In genomic region chr1:156987576-156987975, GRCm38 (mm10) we compare ENCODE assay signal across 18 mouse cellular contexts. TPM values are rescaled to one million over a fixed set of nuclear protein-coding genes. Genes with fewer than 3 reads are reported as not detected.
DNase-seq lines count a peak whose midpoint lies in the region; ATAC-seq and TF ChIP-seq lines count a peak whose summit lies in the region.
"Had no signal": no experiment of that assay in that cellular context is flagged by ENCODE, and none has a peak within 500 bp of the region (broad histone marks: within the 10 kb centered on the region; RNA-seq: fewer than 3 reads in every experiment).

No protein-coding gene starts in this region.

- ATAC-seq in heart, embryonic 13.5 days (ENCODE audit: extremely low read depth, insufficient number of reproducible peaks, low FRiP score, low TSS enrichment) = no peak
- ATAC-seq in liver, embryonic 11.5 days (replicated peaks; ENCODE audit: low FRiP score) = peak; percentile 63
- no peak for ATAC-seq in intestine, embryonic 15.5 days
- ATAC-seq: forebrain, embryonic 15.5 days; hindbrain, embryonic 16.5 days; intestine, postnatal 0 days had no signal

- H3K9ac ChIP-seq in heart, embryonic 13.5 days = no peak overlapping the region
- H3K9ac ChIP-seq in CH12.LX (ENCODE audit: insufficient read depth, low read depth) = peak overlapping the region; percentile 23; the same call in 1 of the 2 replicates
- H3K9ac ChIP-seq in liver, embryonic 11.5 days (ENCODE audit: low read depth, low read length) = no peak overlapping the region
- no peak overlapping the region for H3K9ac ChIP-seq in intestine, embryonic 15.5 days
- H3K9ac ChIP-seq: forebrain, embryonic 15.5 days; kidney, embryonic 15.5 days had no signal

- intact Hi-C loops in heart, postnatal 36 days (cut with DNase I) = no loop called here

- TF ChIP-seq CTCF in CH12.LX (conservative IDR thresholded peaks at IDR 0.05 in 1 of 2, IDR thresholded peaks at IDR 0.05 in 1 of 2; ENCODE audit: low read depth in 2 of 2, low read length in 2 of 2) = no peak

- dilution Hi-C loops in CH12.LX (cut with MboI; ENCODE audit: extremely low pct_ligation_motif_present, extremely low pct_unique_long_range_greater_than_20kb, low sequenced_read_pairs) = no loop called here

- H3K4me2 ChIP-seq in heart, embryonic 13.5 days = no peak overlapping the region
- no peak overlapping the region for H3K4me2 ChIP-seq in CH12.LX (ENCODE audit: insufficient read depth, low read depth, poor library complexity, severe bottlenecking)
- H3K4me2 ChIP-seq in liver, embryonic 11.5 days = peak overlapping the region; percentile 28
- H3K4me2 ChIP-seq in intestine, embryonic 15.5 days (replicated peaks) = no peak overlapping the region
- H3K4me2 ChIP-seq: forebrain, embryonic 15.5 days; kidney, embryonic 15.5 days had no signal

- H3K4me3 ChIP-seq in heart, embryonic 13.5 days = no peak overlapping the region
- no peak overlapping the region for H3K4me3 ChIP-seq in CH12.LX (replicated peaks in 1 of 3; ENCODE audit: low read depth in 2 of 3, low read length in 2 of 3, poor library complexity in 1 of 3)
- no peak overlapping the region for H3K4me3 ChIP-seq in liver, embryonic 11.5 days (ENCODE audit: low read depth, low read length)
- no peak overlapping the region for H3K4me3 ChIP-seq in intestine, embryonic 15.5 days (replicated peaks)
- H3K4me3 ChIP-seq: embryonic facial prominence, embryonic 10.5 days; forebrain, embryonic 15.5 days; kidney, embryonic 15.5 days had no signal

- in situ Hi-C loops in CH12.LX (cut with MboI; ENCODE audit: low pct_ligation_motif_present, low pct_unique_long_range_greater_than_20kb, low sequenced_read_pairs) = no loop called here

- no peak for TF ChIP-seq POLR2A in CH12.LX (IDR thresholded peaks at IDR 0.05; ENCODE audit: low read depth, low read length)

- no peak for DNase-seq in heart, postnatal 36 days
- no peak for DNase-seq in CH12.LX (ENCODE audit: extremely low read depth)
- peak; percentile 35 for DNase-seq in MEL-GATA-1-ER (ENCODE audit: extremely low read depth, low read depth)
- DNase-seq in liver, embryonic 11.5 days (ENCODE audit: low spot score) = no peak
- DNase-seq in layer of hippocampus, adult 9-11 months = no peak
- no peak for DNase-seq in layer of hippocampus, adult 9-10 months (ENCODE audit: low spot score)
- DNase-seq: adrenal gland, postnatal 25 days; cerebellum, adult 18-20 months; cerebellum, postnatal 36 days; gastrocnemius, postnatal 25 days; thymus, adult 18-20 months had no signal

- no peaks in the 10 kb centered on the region; the same call in 1 of the 2 replicates for H3K79me2 ChIP-seq in CH12.LX (replicated peaks; ENCODE audit: control insufficient read depth, extremely low read depth, insufficient read depth, poor library complexity, severe bottlenecking)

- H3K9me3 ChIP-seq in heart, embryonic 13.5 days = no peaks in the 10 kb centered on the region
- H3K9me3 ChIP-seq in CH12.LX (replicated peaks; ENCODE audit: low read length) = no peaks in the 10 kb centered on the region
- H3K9me3 ChIP-seq in liver, embryonic 11.5 days (ENCODE audit: control insufficient read depth, low read length) = no peaks in the 10 kb centered on the region
- H3K9me3 ChIP-seq in intestine, embryonic 15.5 days = no peaks in the 10 kb centered on the region
- H3K9me3 ChIP-seq: embryonic facial prominence, embryonic 10.5 days; forebrain, embryonic 15.5 days; kidney, embryonic 15.5 days had no signal

- no peak for TF ChIP-seq EP300 in CH12.LX (IDR thresholded peaks at IDR 0.05; ENCODE audit: low read length)

- H3K27me3 ChIP-seq in heart, embryonic 13.5 days (replicated peaks) = no peaks in the 10 kb centered on the region
- no peaks in the 10 kb centered on the region for H3K27me3 ChIP-seq in CH12.LX (replicated peaks)
- H3K27me3 ChIP-seq in liver, embryonic 11.5 days (replicated peaks; ENCODE audit: control insufficient read depth, insufficient read depth, low read length) = no peaks in the 10 kb centered on the region
- no peaks in the 10 kb centered on the region for H3K27me3 ChIP-seq in intestine, embryonic 15.5 days (replicated peaks)
- H3K27me3 ChIP-seq: forebrain, embryonic 15.5 days; kidney, embryonic 15.5 days had no signal

- no peak for TF ChIP-seq RAD21 in CH12.LX (IDR thresholded peaks at IDR 0.05; ENCODE audit: low read depth, low read length)

- H3K36me3 ChIP-seq in heart, embryonic 13.5 days = no peaks in the 10 kb centered on the region
- no peaks in the 10 kb centered on the region for H3K36me3 ChIP-seq in CH12.LX (replicated peaks in 1 of 2; ENCODE audit: control insufficient read depth in 1 of 2, insufficient read depth in 1 of 2, low read length in 1 of 2)
- H3K36me3 ChIP-seq in liver, embryonic 11.5 days (ENCODE audit: control insufficient read depth, insufficient read depth, low read length) = no peaks in the 10 kb centered on the region
- H3K36me3 ChIP-seq in intestine, embryonic 15.5 days = no peaks in the 10 kb centered on the region
- H3K36me3 ChIP-seq: embryonic facial prominence, embryonic 10.5 days; forebrain, embryonic 15.5 days; kidney, embryonic 15.5 days had no signal

- 52% methylated on average over 3 of the region's 3 CpGs for WGBS in heart, embryonic 13.5 days
- WGBS in liver, embryonic 11.5 days = 45% methylated on average over 3 of the region's 3 CpGs
- 62% methylated on average over 3 of the region's 3 CpGs for WGBS in intestine, embryonic 15.5 days

- H3K4me1 ChIP-seq in heart, embryonic 13.5 days = peaks cover 36% of the 10 kb centered on the region
- H3K4me1 ChIP-seq in CH12.LX (ENCODE audit: control insufficient read depth in 1 of 2, insufficient read depth in 2 of 2) = peaks cover 38 to 78% of the 10 kb centered on the region in 2 experiments
- H3K4me1 ChIP-seq in liver, embryonic 11.5 days (replicated peaks; ENCODE audit: control insufficient read depth, insufficient read depth, low read length) = peaks cover 39% of the 10 kb centered on the region
- H3K4me1 ChIP-seq in intestine, embryonic 15.5 days (replicated peaks) = peaks cover 5% of the 10 kb centered on the region; the same call in 1 of the 2 replicates

- H3K27ac ChIP-seq in heart, embryonic 13.5 days (replicated peaks) = peak overlapping the region; percentile 8; the same call in 1 of the 2 replicates
- peak overlapping the region; percentile 73 for H3K27ac ChIP-seq in CH12.LX (ENCODE audit: insufficient read depth, low read depth)
- H3K27ac ChIP-seq in liver, embryonic 11.5 days (ENCODE audit: low read depth, low read length) = peak overlapping the region; percentile 62
- H3K27ac ChIP-seq in intestine, embryonic 15.5 days = no peak overlapping the region
- H3K27ac ChIP-seq: embryonic facial prominence, embryonic 10.5 days; forebrain, embryonic 15.5 days; kidney, embryonic 15.5 days had no signal

TF ChIP-seq in CH12.LX, 34 proteins besides CTCF, POLR2A, EP300 and RAD21:
- TF ChIP-seq CHD2 (IDR thresholded peaks at IDR 0.05; ENCODE audit: low read length) (no peak), USF2 (conservative IDR thresholded peaks at IDR 0.05; ENCODE audit: low read depth, low read length) (no peak)

RNA-seq across cellular contexts. Expression of gene Ralgps2, which starts 48.1 kb away (rescaled TPM):
- 44.2 and 57.4 TPM in 2 replicates for polyA plus RNA-seq in heart, embryonic 13.5 days (2015; fragmentation: Nextera tagmentation; extraction: Ambion mirVana)
- 10 to 100 TPM; 10.4 to 12.0 TPM for total RNA-seq in heart, postnatal 36 days (2021)
- total RNA-seq in CH12.LX (2012; rRNA removed) (149 and 174 TPM in 2 replicates), CH12.LX (2014; rRNA removed) (65.1 and 71.8 TPM in 2 replicates)
- polyA plus RNA-seq in CH12.LX (2012; ENCODE audit: insufficient read length, low read depth) = 133 and 137 TPM in 2 replicates
- polyA plus RNA-seq in liver, embryonic 11.5 days (2014; fragmentation: Nextera tagmentation; extraction: Ambion mirVana) = 33.6 and 38.6 TPM in 2 replicates
- polyA plus RNA-seq in intestine, embryonic 15.5 days (2015; fragmentation: Nextera tagmentation; extraction: Ambion mirVana) = 36.5 and 41.3 TPM in 2 replicates
